ENCODE assay signal across 29 mouse cellular contexts in the genomic region with DNA sequence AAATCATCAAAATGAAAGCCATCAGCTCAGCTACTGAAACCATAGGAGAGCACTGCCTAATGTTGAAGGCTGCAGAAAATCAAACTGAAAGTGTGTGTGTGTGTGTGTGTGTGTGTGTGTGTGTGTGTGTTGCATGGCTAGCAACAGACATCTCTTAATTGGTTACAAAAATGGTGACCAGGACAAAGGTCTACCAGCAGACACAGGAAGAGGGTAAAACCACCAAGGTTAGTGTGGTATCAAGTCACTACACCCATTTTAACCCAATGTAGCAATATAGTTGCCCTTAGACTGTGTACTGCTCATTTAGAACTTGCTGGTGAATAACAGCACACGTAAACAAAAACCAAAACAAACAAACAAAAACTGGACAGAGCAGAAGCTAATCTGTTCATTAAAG. TPM values are rescaled to one million over a fixed set of nuclear protein-coding genes. Genes with fewer than 3 reads are reported as not detected.
A peak's percentile ranks its signal among the peaks of the same experiment; 100 is the strongest.
DNase-seq lines count a peak whose midpoint lies in the region; ATAC-seq lines count a peak whose summit lies in the region.
"Had no signal": no experiment of that assay in that cellular context is flagged by ENCODE, and none has a peak within 500 bp of the region (broad histone marks: within the 10 kb centered on the region; RNA-seq: fewer than 3 reads in every experiment).

No protein-coding gene starts in this region.

- H3K4me1 ChIP-seq in neural tube, embryonic 15.5 days: no peaks in the 10 kb centered on the region
- H3K4me1 ChIP-seq: embryonic facial prominence, embryonic 10.5 days; embryonic facial prominence, embryonic 13.5 days; forebrain, embryonic 12.5 days; forebrain, embryonic 15.5 days; heart, embryonic 15.5 days; hindbrain, embryonic 10.5 days; hindbrain, embryonic 13.5 days; intestine, embryonic 15.5 days had no signal

- peak; percentile 44 for ATAC-seq in CD4-positive, CD25-positive, alpha-beta regulatory T cell, adult 4 months
- ATAC-seq in granulocyte monocyte progenitor cell, adult 5-6 weeks (replicated peaks; ENCODE audit: poor library complexity, severe bottlenecking): peak; percentile 27; the same call in 1 of the 2 replicates
- peak; percentile 39; the same call in 1 of the 2 replicates for ATAC-seq in megakaryocyte progenitor cell, adult 5-6 weeks (replicated peaks; ENCODE audit: poor library complexity)
- no peak for ATAC-seq in neural tube, embryonic 15.5 days (ENCODE audit: low FRiP score)
- ATAC-seq: forebrain, embryonic 15.5 days; hindbrain, embryonic 16.5 days; intestine, embryonic 15.5 days had no signal

- H3K4me2 ChIP-seq in neural tube, embryonic 15.5 days: no peak overlapping the region
- H3K4me2 ChIP-seq: embryonic facial prominence, embryonic 13.5 days; forebrain, embryonic 12.5 days; forebrain, embryonic 15.5 days; heart, embryonic 12.5 days; heart, embryonic 15.5 days; hindbrain, embryonic 13.5 days; intestine, embryonic 15.5 days had no signal

- DNase-seq in heart, adult 9 months (ENCODE audit: low spot score in 2 of 2): no peak
- DNase-seq in lung, adult 18-20 months: no peak
- DNase-seq in layer of hippocampus, adult 9-11 months: no peak
- DNase-seq: adrenal gland, adult 8-10 months; adrenal gland, postnatal 25 days; cerebellum, adult 11-12 months; cerebellum, adult 8-10 months; cerebellum, postnatal 10 days; embryo, embryonic 11 days; gastrocnemius, postnatal 10 days; gastrocnemius, postnatal 36 days; heart, adult 11 months; heart, postnatal 10 days; heart, postnatal 36 days had no signal

- H3K27ac ChIP-seq in neural tube, embryonic 15.5 days (replicated peaks): no peak overlapping the region
- H3K27ac ChIP-seq: embryonic facial prominence, embryonic 10.5 days; embryonic facial prominence, embryonic 13.5 days; forebrain, embryonic 12.5 days; forebrain, embryonic 15.5 days; heart, embryonic 15.5 days; hindbrain, embryonic 10.5 days; hindbrain, embryonic 13.5 days; intestine, embryonic 15.5 days had no signal

- H3K9me3 ChIP-seq in neural tube, embryonic 15.5 days (replicated peaks): no peaks in the 10 kb centered on the region
- H3K9me3 ChIP-seq: embryonic facial prominence, embryonic 10.5 days; embryonic facial prominence, embryonic 13.5 days; forebrain, embryonic 12.5 days; forebrain, embryonic 15.5 days; heart, embryonic 12.5 days; heart, embryonic 15.5 days; hindbrain, embryonic 10.5 days; hindbrain, embryonic 13.5 days; intestine, embryonic 15.5 days had no signal

- no peaks in the 10 kb centered on the region for H3K27me3 ChIP-seq in neural tube, embryonic 15.5 days (replicated peaks)
- H3K27me3 ChIP-seq: embryonic facial prominence, embryonic 13.5 days; forebrain, embryonic 12.5 days; forebrain, embryonic 15.5 days; heart, embryonic 12.5 days; heart, embryonic 15.5 days; hindbrain, embryonic 13.5 days; intestine, embryonic 15.5 days had no signal

- H3K36me3 ChIP-seq in neural tube, embryonic 15.5 days: no peaks in the 10 kb centered on the region
- H3K36me3 ChIP-seq: embryonic facial prominence, embryonic 10.5 days; embryonic facial prominence, embryonic 13.5 days; forebrain, embryonic 12.5 days; forebrain, embryonic 15.5 days; heart, embryonic 12.5 days; heart, embryonic 15.5 days; hindbrain, embryonic 10.5 days; hindbrain, embryonic 13.5 days; intestine, embryonic 15.5 days had no signal

- WGBS in neural tube, embryonic 15.5 days: 96% methylated on average over 1 of the region's 1 CpGs

- no peak overlapping the region for H3K4me3 ChIP-seq in neural tube, embryonic 15.5 days (replicated peaks)
- H3K4me3 ChIP-seq: embryonic facial prominence, embryonic 10.5 days; embryonic facial prominence, embryonic 13.5 days; erythroblast, embryonic 14.5 days; forebrain, embryonic 12.5 days; forebrain, embryonic 15.5 days; heart, embryonic 12.5 days; heart, embryonic 15.5 days; hindbrain, embryonic 10.5 days; hindbrain, embryonic 13.5 days; intestine, embryonic 15.5 days had no signal

- H3K9ac ChIP-seq in neural tube, embryonic 15.5 days (replicated peaks): no peak overlapping the region
- H3K9ac ChIP-seq: embryonic facial prominence, embryonic 13.5 days; forebrain, embryonic 12.5 days; forebrain, embryonic 15.5 days; heart, embryonic 12.5 days; heart, embryonic 15.5 days; hindbrain, embryonic 13.5 days; intestine, embryonic 15.5 days had no signal

RNA-seq across cellular contexts. Expression of gene Nrip1, which starts 48.9 kb away (rescaled TPM):
- polyA plus RNA-seq in CD4-positive, CD25-positive, alpha-beta regulatory T cell, adult 4 months (2017; shearing (Covaris generic)): 10 to 100 TPM; 42.3 to 52.8 TPM
- total RNA-seq in granulocyte monocyte progenitor cell, adult 5-6 weeks (2014; fragmentation: Nextera tagmentation): 20.2 and 21.0 TPM in 2 replicates
- total RNA-seq in granulocyte monocyte progenitor cell, adult 5-6 weeks (2017): 10.3 and 11.7 TPM in 2 replicates
- 18.5 and 24.2 TPM in 2 replicates for total RNA-seq in megakaryocyte progenitor cell, adult 5-6 weeks (2015)
- 11.0 and 14.3 TPM in 2 replicates for total RNA-seq in megakaryocyte progenitor cell, adult 5-6 weeks (2017)
- 34.4 and 36.9 TPM in 2 replicates for polyA plus RNA-seq in neural tube, embryonic 15.5 days (2015; fragmentation: Nextera tagmentation; extraction: Ambion mirVana)
